Mouse (Mus musculus) heart, embryonic 11.5 days (tissue): ENCODE results near the gene Rhbdl3. TPM values are rescaled to one million over a fixed set of nuclear protein-coding genes. Genes with fewer than 3 reads are reported as not detected.

Experiments used
- polyA plus RNA-seq: library from polyadenylated mRNA; unstranded; fragments of >200 nt; fragmentation: Nextera tagmentation; extraction: Ambion mirVana; gene quantifications from 2 replicates; pipeline ENCODE4 v1.2.1, GENCODE M21; 2014

Rhbdl3 gene
- polyA plus RNA-seq, 1 experiment from 2014 or later = 0.27 TPM

Other genes starting within 250 kb of the Rhbdl3 start
- gene Crlf3, start 219.9 kb upstream of the Rhbdl3 start, polyA plus RNA-seq = 41.3 and 45.1 TPM in 2 replicates
- gene Atad5, start 211.5 kb upstream of the Rhbdl3 start, polyA plus RNA-seq = 8.1 and 8.9 TPM in 2 replicates
- gene Tefm, start 158.7 kb upstream of the Rhbdl3 start, polyA plus RNA-seq = 28.2 and 31.5 TPM in 2 replicates
- 0.39 and 0.73 TPM in 2 replicates for gene Adap2, start 146.8 kb upstream of the Rhbdl3 start, polyA plus RNA-seq
- gene Rnf135, start 117.1 kb upstream of the Rhbdl3 start, polyA plus RNA-seq = 6.1 and 8.3 TPM in 2 replicates
- gene Rhot1, start 91.9 kb upstream of the Rhbdl3 start, polyA plus RNA-seq = 65.2 and 68.7 TPM in 2 replicates
- gene 5730455P16Rik, start 77.1 kb downstream of the Rhbdl3 start, polyA plus RNA-seq = 14.6 and 14.8 TPM in 2 replicates
- gene Zfp207, start 82.4 kb downstream of the Rhbdl3 start, polyA plus RNA-seq = 189 and 200 TPM in 2 replicates
- 185 and 215 TPM in 2 replicates for gene Psmd11, start 127.7 kb downstream of the Rhbdl3 start, polyA plus RNA-seq
- 0.51 and 0.74 TPM in 2 replicates for gene Cdk5r1, start 176.1 kb downstream of the Rhbdl3 start, polyA plus RNA-seq